Mouse (Mus musculus): ENCODE data around the gene Has1. TPM values are rescaled to one million over a fixed set of nuclear protein-coding genes. Genes with fewer than 3 reads are reported as not detected.

The Has1 gene
- polyA plus RNA-seq, 1 experiment from 2014 or later = 0.28 TPM

GRCm38 (mm10) chr17:17883840-17884239 lies 28.8 kb upstream of the Has1 start, which contains the start of gene Fpr1:
Fpr1 (minus strand) TSS chr17:17883940.
- no peak for TF ChIP-seq CTCF (IDR thresholded peaks at IDR 0.05; ENCODE audit: low read depth)
- H3K4me1 ChIP-seq (replicated peaks; ENCODE audit: insufficient read depth, low read length) = no peaks in the 10 kb centered on the region
- no peak within 1 kb of the TSS for H3K4me3 ChIP-seq (replicated peaks; ENCODE audit: low read depth, low read length)
- no peaks in the 10 kb centered on the region; the same call in 1 of the 2 replicates for H3K27me3 ChIP-seq (ENCODE audit: insufficient read depth, low read length)
- H3K9ac ChIP-seq (ENCODE audit: low read depth, low read length) = no peak within 1 kb of the TSS
- H3K36me3 ChIP-seq (ENCODE audit: insufficient read depth, low read length) = no peaks in the 10 kb centered on the region
- ATAC-seq (replicated peaks; ENCODE audit: low FRiP score, low read depth) (no peak), DNase-seq (ENCODE audit: low spot score) (no peak)
- WGBS = 55% methylated on average over 1 of the region's 1 CpGs
- H3K4me2 ChIP-seq (ENCODE audit: low read length) = no peak within 1 kb of the TSS
- H3K27ac ChIP-seq = no peak within 1 kb of the TSS
- H3K9me3 ChIP-seq (replicated peaks; ENCODE audit: low read length) = no peaks in the 10 kb centered on the region

GRCm38 (mm10) chr17:17882672-17883071 lies 27.7 kb upstream of the Has1 start:
- DNase-seq (ENCODE audit: low spot score) = no peak
- Histone ChIP-seq H3K4me1 (replicated peaks; ENCODE audit: insufficient read depth, low read length) (no peaks in the 10 kb centered on the region), H3K36me3 (ENCODE audit: insufficient read depth, low read length) (no peaks in the 10 kb centered on the region), H3K9ac (ENCODE audit: low read depth, low read length) (no peak overlapping the region), H3K4me3 (replicated peaks; ENCODE audit: low read depth, low read length) (no peak overlapping the region), H3K4me2 (ENCODE audit: low read length) (no peak overlapping the region), H3K27ac (no peak overlapping the region), H3K27me3 (ENCODE audit: insufficient read depth, low read length) (no peaks in the 10 kb centered on the region; the same call in 1 of the 2 replicates), H3K9me3 (replicated peaks; ENCODE audit: low read length) (no peaks in the 10 kb centered on the region)
- TF ChIP-seq CTCF (IDR thresholded peaks at IDR 0.05; ENCODE audit: low read depth) = no peak
- 78% methylated on average over 3 of the region's 3 CpGs for WGBS
- no peak for ATAC-seq (replicated peaks; ENCODE audit: low FRiP score, low read depth)

GRCm38 (mm10) chr17:17879347-17879746 lies 24.3 kb upstream of the Has1 start:
- ATAC-seq (replicated peaks; ENCODE audit: low FRiP score, low read depth) = no peak
- DNase-seq (ENCODE audit: low spot score) = no peak
- Histone ChIP-seq H3K4me1 (replicated peaks; ENCODE audit: insufficient read depth, low read length) (no peaks in the 10 kb centered on the region), H3K36me3 (ENCODE audit: insufficient read depth, low read length) (no peaks in the 10 kb centered on the region), H3K27ac (no peak overlapping the region), H3K4me2 (ENCODE audit: low read length) (no peak overlapping the region), H3K9me3 (replicated peaks; ENCODE audit: low read length) (no peaks in the 10 kb centered on the region), H3K27me3 (ENCODE audit: insufficient read depth, low read length) (no peaks in the 10 kb centered on the region; the same call in 1 of the 2 replicates), H3K9ac (ENCODE audit: low read depth, low read length) (no peak overlapping the region), H3K4me3 (replicated peaks; ENCODE audit: low read depth, low read length) (no peak overlapping the region)
- 77% methylated on average over 1 of the region's 1 CpGs for WGBS
- no peak for TF ChIP-seq CTCF (IDR thresholded peaks at IDR 0.05; ENCODE audit: low read depth)

- H3K36me3 ChIP-seq (ENCODE audit: insufficient read depth, low read length) = no peaks in the 10 kb centered on the region
- H3K27ac ChIP-seq = no peak overlapping the region
- DNase-seq (ENCODE audit: low spot score) (no peak), ATAC-seq (replicated peaks; ENCODE audit: low FRiP score, low read depth) (no peak)
- H3K4me3 ChIP-seq (replicated peaks; ENCODE audit: low read depth, low read length) = no peak overlapping the region
- no peak for TF ChIP-seq CTCF (IDR thresholded peaks at IDR 0.05; ENCODE audit: low read depth)
- no peaks in the 10 kb centered on the region for H3K27me3 ChIP-seq (ENCODE audit: insufficient read depth, low read length)
- H3K9me3 ChIP-seq (replicated peaks; ENCODE audit: low read length) = no peaks in the 10 kb centered on the region
- no peak overlapping the region for H3K4me2 ChIP-seq (ENCODE audit: low read length)
- no peaks in the 10 kb centered on the region for H3K4me1 ChIP-seq (replicated peaks; ENCODE audit: insufficient read depth, low read length)
- 75% methylated on average over 2 of the region's 2 CpGs for WGBS
- H3K9ac ChIP-seq (ENCODE audit: low read depth, low read length) = no peak overlapping the region
These were observed 16.7 kb upstream of the Has1 start for GRCm38 (mm10) chr17:17871697-17872096.

GRCm38 (mm10) chr17:17870892-17871550 lies 16.0 kb upstream of the Has1 start:
- no peak for TF ChIP-seq CTCF (IDR thresholded peaks at IDR 0.05; ENCODE audit: low read depth)
- no peak for ATAC-seq (replicated peaks; ENCODE audit: low FRiP score, low read depth)

GRCm38 (mm10) chr17:17866801-17867469 lies 11.9 kb upstream of the Has1 start:
- 85% methylated on average over 11 of the region's 11 CpGs for WGBS
- ATAC-seq (replicated peaks; ENCODE audit: low FRiP score, low read depth) (no peak), DNase-seq (ENCODE audit: low spot score) (no peak)
- no peak overlapping the region for H3K4me3 ChIP-seq (replicated peaks; ENCODE audit: low read depth, low read length)
- TF ChIP-seq CTCF (IDR thresholded peaks at IDR 0.05; ENCODE audit: low read depth) = no peak
- 0 out of 2 replicates have a peak, but pooled peaks cover 3% of the 10 kb centered on the region for H3K36me3 ChIP-seq (ENCODE audit: insufficient read depth, low read length)
- H3K4me2 ChIP-seq (ENCODE audit: low read length) = no peak overlapping the region
- no peaks in the 10 kb centered on the region for H3K27me3 ChIP-seq (ENCODE audit: insufficient read depth, low read length)
- H3K9ac ChIP-seq (ENCODE audit: low read depth, low read length) = no peak overlapping the region
- no peaks in the 10 kb centered on the region for H3K4me1 ChIP-seq (replicated peaks; ENCODE audit: insufficient read depth, low read length)
- H3K27ac ChIP-seq = no peak overlapping the region
- no peaks in the 10 kb centered on the region for H3K9me3 ChIP-seq (replicated peaks; ENCODE audit: low read length)

More at GRCm38 (mm10) chr17:17870892-17871550, 16.0 kb upstream of the Has1 start:
- Histone ChIP-seq H3K9me3 (replicated peaks; ENCODE audit: low read length) (no peaks in the 10 kb centered on the region), H3K36me3 (ENCODE audit: insufficient read depth, low read length) (no peaks in the 10 kb centered on the region), H3K27me3 (ENCODE audit: insufficient read depth, low read length) (no peaks in the 10 kb centered on the region), H3K4me1 (replicated peaks; ENCODE audit: insufficient read depth, low read length) (no peaks in the 10 kb centered on the region), H3K4me2 (ENCODE audit: low read length) (no peak overlapping the region), H3K9ac (ENCODE audit: low read depth, low read length) (no peak overlapping the region), H3K27ac (no peak overlapping the region), H3K4me3 (replicated peaks; ENCODE audit: low read depth, low read length) (no peak overlapping the region)
- WGBS = 80% methylated on average over 2 of the region's 2 CpGs
- no peak for DNase-seq (ENCODE audit: low spot score)
